Mouse (Mus musculus): Measurements from ENCODE around the gene Foxj2. TPM values are rescaled to one million over a fixed set of nuclear protein-coding genes. Genes with fewer than 3 reads are reported as not detected.

The Foxj2 gene
- total RNA-seq (2021) = 10 to 100 TPM; 18.4 to 22.9 TPM
- long read RNA-seq, experiment 1, full-length matches to known transcripts = 23 of 36 reads
- long read RNA-seq, experiment 1, partial matches to known transcripts = 12 of 36 reads
- long read RNA-seq, experiment 1, other reads (novel, unspliced or antisense) = 1 of 36 reads
- long read RNA-seq, experiment 2, full-length matches to known transcripts = 18 of 29 reads
- long read RNA-seq, experiment 2, partial matches to known transcripts = 9 of 29 reads
- long read RNA-seq, experiment 2, other reads (novel, unspliced or antisense) = 2 of 29 reads

DNA sequence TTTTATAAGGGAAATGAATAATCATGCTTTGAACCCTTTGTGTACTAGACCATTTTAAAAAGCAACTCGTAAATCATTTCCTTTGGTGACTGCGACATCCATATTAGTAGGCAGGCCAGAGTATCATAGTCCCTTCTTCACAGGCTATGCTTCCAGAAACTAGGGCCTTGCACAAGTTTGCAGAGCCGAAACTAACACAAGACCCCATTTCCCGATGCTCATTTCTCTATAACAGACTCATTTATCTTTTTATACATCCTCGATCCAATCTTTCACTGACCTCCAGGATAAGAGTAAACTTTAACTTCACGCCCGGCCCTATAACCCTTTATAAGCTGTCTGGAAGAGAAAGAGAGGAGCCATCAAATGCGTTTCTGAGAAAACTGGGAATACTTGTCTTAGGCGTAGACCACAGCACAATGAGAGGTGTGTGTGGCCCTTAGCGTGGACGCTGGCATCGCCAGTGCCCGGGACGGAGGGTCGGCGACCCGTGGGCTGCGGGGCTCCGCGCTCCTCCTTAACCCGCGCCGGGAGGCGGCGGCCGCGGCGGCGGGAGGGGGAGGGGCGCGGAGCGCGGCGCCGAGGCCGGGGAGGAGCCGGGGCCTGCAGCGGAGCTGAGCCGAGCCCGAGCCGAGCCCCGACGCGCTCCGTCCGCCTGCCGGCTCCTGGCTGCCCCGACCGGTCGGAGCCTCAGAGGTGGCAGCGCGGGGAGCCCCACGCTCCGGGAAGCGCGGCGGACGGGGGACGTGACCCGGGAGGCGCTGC, at the start of gene Foxj2:
Gene Foxj2 (plus strand): TSS at position 609 of the 765 bp plus-strand sequence.
- peak; percentile 83 for DNase-seq

DNA sequence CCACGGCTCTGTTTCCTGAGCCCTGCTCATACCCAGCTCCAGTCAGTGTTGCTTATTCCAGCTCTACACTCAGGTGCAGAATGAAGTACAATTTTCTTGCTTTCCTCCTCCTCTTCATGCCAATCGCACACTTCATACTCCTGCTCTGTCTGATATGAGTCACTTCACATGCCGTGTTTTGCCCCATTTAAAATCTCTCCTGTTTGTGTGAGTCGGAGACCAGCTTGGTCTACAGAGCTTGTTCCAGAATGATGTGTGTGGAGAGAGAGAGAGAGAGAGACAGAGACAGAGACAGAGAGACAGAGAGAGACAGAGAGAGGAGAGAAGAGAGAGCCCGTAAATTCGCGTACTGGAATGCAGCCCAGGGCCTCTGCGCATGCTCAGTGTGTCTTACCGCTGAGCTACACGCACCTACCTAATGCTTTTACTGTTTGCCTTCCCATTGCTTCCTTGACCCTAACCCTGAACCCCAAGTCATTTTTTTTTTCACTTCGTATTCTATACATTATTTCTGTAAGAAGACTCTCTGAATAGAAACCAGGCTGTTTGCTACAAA, 48.9 kb upstream of the Foxj2 start:
- DNase-seq = no peak

DNA sequence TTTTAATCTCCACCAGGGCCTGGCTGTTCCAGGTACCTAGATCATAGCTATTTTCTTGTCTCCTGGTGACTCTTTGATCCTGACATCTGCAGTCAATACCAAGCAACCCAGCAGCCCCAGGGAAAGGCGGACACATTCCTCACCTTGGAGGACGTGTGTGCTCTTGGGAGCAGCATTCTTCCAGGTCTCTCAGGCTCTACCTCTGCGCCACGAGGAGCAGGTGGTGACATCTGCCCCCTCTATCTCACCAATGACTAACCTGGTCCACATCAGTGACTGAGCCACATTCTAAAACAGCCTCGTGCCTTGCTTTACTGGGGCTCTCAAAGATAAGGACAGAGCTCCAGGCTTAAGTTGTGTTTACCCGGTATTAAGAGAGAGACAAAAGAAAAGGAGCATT, 47.0 kb upstream of the Foxj2 start:
- DNase-seq = no peak

DNA sequence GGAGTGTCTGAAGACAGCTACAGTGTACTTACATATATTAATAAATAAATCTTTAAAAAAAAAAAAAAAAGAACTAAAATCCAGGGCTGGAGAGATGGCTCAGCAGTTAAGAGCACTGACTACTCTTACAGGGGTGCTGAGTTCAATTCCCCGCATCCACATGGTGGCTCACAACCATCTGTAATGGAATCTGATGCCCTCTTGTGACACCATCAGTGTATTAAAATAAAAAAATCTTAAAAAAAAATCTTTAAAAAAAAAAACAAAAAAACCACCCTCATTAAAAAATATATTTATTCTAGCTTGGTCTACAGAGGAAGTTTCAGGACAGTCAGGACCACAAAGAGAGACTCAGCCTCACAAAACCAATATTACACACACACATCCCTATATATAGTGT, 45.4 kb upstream of the Foxj2 start:
- DNase-seq = no peak

DNA sequence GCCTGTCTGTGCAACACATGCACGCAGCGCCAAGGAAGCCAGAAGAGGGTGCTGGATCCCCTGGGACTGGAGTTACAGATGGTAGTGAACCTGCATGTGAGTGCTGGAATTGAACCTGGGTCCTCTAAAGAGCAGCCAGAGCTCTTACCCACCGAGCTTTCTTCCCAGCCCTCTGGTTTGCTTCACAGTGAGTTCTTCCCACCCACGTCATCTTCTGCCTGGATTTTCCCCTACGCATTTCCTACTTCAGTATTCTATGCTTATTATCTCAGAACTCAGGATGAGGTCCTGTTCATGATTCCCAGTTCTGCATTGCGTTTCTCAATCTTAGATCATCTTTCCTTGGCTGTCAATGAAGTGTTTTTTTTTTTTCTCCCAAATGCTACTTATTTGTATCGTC, 43.7 kb upstream of the Foxj2 start:
- no peak for DNase-seq

DNA sequence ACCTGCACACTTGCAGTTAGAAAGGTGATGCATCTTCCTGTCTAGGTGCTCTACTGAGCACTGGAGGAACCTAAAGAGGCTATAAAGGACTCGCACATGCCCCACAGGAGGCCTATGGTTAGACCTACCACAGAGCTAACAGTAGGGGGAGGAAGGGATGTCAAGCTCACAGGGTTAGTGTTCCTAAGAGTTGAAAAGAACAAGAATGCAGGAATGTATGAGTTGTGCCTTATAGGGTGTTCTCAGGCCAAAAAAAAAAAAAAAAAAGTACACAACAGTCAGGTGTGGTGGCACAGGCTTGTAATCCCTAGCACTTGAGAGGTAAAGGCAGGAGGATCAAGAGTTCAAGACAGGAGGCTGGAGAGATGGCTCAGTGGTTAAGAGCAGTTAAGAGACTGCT, 39.8 kb upstream of the Foxj2 start:
- no peak for DNase-seq

DNA sequence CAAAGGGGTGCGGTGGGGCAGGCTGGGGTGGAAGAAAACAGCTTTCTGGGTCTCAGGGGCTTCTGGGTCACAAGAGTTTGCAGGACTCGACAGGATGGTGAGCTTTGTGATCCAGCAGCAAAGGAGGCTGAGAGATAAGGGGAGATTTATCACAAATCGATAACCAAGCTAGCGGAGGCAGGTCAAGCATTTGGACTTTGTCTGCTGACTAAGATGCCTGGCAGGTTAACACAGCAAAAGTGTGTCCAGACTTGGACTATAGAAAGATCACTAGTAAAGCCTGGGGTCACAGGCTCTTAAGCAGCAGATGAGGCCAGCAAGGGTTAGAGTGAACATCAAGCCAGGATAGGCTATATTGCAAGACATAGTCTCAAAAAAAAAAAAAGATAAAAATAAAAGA, 38.5 kb upstream of the Foxj2 start:
- no peak for DNase-seq

DNA sequence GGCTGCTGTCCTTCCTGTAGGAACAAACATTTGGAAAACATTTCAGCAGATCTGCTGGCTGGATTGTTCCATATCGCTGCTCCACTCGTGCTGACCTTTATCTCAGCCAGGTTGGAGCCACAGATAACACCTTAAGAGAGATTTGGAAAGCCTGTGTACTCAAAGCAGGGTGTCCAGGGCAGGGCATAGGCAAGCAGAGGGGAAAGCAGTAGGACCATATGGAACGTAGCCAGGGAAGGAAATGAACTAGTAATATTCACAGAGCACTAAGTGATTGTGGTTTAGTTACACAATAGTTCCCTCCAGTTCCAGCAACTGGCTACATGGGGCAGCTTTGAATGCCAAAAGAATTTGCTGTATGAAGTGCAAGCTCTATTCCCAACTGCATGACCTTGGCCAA, 37.5 kb upstream of the Foxj2 start:
- DNase-seq = no peak

DNA sequence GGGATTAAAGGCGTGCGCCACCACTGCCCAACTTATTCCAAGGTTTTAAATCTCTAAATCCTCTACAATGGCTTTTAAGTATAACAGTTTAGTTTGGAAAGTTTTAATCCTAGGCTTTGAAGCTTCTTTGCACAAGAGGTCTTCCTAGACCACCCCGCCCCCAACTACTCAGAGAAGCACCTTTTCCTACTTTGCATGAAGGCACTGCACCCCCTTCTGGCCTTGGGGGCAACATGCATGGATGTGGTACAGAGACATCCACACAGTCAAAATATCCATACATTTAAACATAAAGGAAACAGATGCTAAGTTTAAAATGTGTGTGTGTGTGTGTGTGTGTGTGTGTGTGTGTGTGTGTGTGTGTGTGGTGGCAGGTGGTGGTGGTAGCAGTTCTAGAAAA, 34.8 kb upstream of the Foxj2 start:
- no peak for DNase-seq

DNA sequence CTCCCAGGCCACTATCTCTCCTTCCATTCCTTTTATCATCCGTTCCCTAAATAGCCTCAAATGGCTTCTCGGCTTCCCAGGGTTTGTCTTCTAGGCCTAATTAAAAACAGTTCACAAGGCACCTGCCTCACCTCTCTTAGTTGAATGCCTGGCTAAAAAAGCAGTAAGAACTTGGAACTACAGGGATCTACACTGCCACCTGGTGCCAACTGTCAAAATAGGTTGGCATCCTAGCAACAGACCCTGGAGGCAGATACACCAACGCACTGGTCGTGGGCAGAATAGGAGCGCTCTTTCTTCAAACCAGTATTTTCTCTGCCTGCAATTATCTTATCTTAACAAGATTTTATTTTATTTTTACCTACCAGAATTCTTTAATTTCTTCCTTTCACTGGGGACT, 33.4 kb upstream of the Foxj2 start:
- peak; percentile 26 for DNase-seq

DNA sequence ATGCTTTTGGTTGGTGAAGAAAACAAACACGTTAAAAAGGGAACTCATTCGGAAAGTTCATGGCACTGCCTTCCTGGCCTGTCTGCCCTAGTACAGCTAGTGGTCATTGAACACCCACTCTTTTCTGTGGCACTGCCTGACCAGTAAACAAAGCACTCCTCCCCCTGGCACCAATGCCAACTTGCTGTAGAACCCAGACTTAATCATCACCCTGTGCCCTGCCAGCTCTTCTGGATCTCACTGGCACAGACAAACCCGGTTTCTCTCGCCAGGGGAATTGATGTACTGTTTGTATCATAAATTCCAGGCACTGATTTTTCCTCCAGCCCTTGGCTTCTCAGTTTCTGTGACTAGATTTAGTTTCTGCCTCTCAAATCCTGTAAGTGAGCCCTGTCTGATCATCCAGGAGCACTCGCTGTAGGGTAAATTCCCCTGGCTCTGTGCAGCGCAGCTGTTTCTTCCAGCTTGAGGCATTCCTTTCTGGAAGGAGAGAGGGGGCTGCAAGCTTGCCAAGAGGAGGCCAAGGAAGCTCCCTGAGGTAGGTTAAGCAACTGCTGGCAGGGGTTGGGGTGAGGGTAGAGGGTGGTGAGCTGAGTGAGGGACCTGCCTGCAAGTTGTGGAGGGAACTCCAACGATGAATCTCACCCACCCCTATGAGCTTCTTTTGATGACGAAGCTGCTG, 24.3 kb upstream of the Foxj2 start:
- peak; percentile 21 for DNase-seq

DNA sequence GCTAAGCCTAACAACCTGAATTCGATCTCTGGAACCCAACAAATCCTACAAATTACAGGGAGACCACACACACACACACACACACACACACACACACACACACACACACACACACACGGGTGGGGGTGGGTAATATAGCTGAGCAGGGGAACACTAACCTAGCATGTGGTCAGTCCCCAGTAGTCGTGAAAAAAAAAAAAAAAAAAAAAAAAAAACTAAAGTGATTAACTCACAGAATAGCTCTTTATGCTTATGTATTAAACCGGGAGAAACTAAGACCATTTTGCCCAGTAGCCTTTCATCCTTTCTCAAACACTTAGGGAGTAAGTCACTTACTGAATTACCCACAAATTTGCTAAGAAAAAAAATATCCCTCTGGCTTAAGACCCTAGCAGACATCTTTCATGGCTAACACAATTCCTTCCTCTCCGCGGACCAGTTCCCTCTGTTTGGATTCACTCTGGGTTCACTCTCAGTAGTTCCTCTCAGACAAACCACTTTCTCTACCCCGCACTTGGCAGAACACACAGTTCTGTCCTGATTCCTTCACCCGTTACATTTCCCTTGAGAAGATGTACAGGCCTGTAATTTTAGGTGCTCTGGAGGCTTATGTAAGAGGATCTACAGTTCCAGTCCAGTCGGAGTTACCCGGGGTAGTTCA, 18.9 kb upstream of the Foxj2 start:
- no peak for DNase-seq

DNA sequence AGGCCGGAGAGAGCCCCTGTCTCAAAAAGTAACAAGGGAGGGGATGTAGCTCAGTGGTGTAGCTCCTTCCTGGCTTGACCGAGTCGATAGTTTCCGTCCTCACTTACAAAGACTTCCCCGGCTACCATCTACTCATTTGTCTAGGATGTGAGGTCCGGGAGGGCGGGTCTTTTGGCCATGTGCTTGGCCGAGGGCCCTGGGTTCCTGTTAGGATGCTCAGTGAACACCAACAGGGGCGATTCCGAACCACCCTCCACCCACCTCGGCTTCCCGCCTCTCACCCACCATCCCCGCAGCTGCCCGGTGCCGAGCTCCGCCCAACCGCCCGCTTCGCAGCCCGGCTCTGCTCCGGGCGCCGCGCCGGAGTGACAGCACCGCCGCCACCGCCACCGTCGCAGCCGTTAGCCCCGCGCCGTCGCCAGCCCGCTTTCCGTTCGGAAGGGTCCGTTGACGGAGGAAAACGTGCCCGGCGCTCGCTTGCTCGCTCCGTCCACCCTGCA, 18.4 kb upstream of the Foxj2 start, which contains the start of gene Slc2a3:
Gene Slc2a3 (minus strand): TSS at position 340 of the 500 bp plus-strand sequence.
- peak; percentile 58 for DNase-seq

DNA sequence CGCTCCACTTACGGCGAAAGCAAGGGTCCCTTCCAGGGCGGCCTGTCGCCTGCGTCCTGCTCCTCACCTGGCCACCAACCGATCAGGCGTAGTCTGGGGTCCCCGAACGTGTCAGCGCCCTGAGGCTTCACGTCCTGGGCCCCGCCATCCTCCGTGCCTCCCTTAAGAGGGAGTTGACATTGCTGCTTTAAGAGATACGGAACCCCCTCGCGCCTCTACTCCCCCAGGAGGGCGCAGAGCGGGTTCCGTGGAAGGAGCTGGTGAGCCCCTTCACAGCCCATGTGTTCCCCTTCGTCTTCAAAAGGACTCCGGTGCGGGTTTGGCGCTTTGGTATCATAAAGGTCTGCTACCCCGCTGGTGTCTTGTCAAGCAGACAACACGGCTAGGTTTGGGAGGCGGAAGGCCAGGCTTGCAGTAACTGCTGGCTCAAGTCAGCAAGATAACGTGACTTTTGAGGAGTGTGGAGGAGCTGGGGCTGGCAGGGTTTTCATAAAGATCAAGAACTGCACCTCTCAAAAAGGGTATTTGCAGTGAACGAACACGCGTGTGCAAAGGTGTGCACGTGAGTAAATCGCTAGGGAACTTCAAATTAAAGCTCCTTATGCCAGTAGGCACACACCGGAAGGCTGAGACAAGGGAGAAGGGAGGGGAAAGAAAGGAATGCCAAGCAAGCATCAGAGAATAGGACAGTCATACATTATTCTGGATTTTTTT, 17.8 kb upstream of the Foxj2 start:
- no peak for DNase-seq

DNA sequence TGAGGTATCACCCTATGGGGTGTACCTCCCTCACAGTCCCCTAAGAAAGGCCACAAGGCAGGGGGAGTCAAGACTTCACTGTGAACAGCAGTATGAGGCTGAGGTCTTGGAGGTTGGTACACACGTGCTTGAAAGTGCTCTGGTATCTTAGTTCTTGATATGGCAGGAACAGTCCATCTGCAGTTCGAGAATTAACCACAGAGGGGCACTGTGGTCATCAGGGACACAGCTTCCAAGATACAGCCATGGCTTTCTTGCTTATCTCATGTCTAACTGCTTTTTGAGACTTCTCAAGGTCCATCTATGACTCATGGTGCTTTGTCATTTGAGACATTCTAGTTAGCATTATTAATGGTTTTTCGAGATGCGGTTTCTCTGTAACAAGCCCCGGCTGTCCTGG, 15.3 kb upstream of the Foxj2 start:
- peak; percentile 79 for DNase-seq

DNA sequence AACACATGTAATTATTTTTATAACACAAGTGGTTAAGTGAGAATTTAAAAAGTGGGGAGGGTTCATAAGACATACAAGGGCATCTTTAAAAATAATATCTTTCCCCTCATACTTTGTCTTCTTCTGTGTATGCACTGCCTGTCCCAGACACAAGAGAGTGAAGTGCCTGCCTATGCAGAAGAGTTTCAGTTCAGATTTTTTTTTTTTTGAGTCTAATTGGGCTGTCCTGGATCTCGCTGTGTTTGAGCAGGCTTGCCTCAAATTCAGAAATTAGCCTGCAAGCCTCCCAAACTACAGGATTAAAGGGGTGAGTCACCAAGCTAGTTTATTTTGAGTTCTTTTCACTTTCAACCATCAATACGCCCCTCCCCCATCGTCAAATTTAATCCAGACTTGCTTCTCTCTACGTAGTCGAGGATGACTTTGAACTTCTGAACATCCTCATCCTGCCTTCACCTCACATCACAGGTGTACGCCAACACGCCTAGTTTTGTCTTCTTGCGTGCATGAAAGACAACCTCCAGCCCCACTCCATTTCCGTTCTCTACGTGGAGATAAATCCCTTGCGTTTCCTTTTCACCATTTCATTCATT, 9.6 kb upstream of the Foxj2 start:
- DNase-seq = no peak

DNA sequence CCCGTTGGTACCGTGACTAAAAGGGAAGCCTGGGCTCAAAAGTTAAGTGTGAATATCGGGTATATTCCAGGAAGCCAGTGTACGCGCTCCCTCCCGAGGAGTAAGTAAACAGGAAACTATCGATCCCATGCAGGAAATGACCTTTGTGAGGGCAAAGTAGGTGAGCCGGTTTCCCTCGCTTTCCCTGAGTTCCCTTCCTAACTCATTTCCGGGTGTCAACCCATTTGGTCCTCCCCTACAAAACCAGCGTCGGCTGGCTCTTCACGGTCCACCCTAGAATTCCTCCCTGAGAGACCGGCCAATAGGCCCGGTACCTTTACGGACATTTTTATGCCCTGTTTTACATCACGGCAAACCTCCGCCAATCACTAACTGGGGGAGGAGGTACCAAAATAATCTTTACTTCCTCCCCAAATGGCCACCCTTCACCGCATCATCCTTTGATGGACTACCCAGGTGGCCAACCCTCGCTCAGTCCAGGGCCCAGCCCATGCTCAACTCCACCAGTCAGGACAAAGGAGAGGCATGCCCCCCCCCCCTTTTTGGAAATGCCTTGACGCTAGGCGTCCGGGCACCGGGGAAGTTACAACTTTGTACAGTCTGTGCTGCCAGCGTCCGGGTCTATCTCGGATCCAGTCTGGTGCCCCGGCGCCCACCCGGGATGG, 9.0 kb upstream of the Foxj2 start:
- DNase-seq = peak; percentile 93

DNA sequence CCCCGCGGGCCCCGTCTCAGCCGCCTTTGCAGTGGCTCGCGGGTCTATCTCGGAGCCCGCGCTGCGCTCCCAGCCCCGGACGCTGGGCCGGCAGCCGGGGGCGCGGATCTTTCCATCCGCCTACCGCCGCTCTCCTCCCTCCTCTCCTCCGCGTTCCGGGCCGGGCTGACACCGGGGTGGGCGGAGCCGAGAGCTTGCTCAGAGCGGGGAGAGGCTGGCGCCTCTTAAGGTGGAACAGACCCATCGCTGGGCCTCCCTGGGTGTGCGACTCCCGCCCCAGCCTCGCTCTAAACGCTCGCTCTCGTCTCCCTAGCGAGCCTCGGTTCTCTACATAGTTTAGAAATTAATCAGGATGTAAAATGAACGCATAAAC, 8.4 kb upstream of the Foxj2 start:
- DNase-seq = peak; percentile 93

DNA sequence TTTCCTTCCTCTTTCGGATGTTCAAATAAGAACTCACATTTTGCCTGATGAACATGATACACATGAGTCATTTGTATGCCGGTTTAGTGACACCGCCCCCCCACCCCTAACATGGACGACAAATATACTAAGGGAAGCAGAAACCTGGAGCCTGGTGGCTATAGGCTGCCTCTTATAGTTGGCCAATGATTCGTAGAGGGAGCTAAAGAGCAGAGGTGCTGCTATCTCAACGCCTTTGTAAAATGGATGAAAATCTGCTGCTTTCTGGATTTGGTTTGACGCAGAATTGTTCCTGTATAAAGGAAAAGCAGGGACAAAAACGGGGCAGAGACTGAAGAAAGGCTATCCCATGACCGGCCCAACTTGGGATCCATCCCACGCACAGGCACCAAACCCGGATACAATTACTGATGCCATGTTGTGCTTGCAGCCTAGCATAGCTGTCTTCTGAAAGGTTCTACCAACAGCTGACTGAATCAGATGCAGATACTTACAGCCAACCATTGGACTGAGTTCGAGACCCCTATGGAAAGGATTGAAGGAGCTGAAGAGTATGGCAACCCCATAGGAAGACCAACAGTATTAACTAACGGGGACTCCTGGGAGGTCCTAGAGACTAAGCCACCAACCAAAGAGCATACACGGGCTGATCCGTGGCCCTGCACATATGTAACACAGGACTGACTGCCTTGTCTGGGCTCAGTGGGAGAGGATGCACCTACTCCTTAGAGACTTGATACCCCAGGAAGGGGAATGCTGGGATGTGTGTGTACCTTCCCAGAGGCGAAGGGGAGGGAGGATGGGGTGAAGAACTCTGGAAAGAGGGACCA, 7.7 kb upstream of the Foxj2 start:
- DNase-seq = no peak

DNA sequence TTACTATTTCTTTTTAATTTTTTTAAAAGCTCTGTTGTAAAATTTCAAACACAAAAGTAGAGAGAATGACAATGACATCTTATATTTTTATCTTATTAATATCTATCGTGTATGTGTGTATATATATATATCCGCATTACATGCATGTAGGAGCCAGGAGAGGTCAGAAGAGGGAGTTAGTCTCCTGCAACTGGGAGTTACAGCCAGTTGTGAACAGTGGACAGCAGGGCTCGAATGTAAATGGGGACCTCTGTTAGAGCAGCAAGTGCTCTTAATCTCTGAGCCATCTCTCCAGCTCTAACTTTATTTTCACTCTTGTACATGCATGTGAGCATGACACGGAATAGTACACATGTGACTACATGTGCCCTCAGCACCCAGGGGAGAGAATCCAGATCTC, 7.0 kb upstream of the Foxj2 start:
- DNase-seq = no peak

Measured in gastrocnemius, postnatal 10 days (tissue).